Mouse (Mus musculus): ENCODE measurements around the gene Fcer1g.

GRCm38 (mm10) chr1:171263666-171264461 is 29.7 kb upstream of the Fcer1g start:
- TF ChIP-seq CTCF (IDR thresholded peaks at IDR 0.05; ENCODE audit: borderline replicate concordance, extremely low read depth, insufficient read depth, insufficient read length) (no peak), POLR2A (IDR thresholded peaks at IDR 0.05; ENCODE audit: borderline replicate concordance, extremely low read depth, insufficient read depth, insufficient read length, poor library complexity, severe bottlenecking) (no peak)
